Mouse (Mus musculus) layer of hippocampus, adult 18-20 months (tissue): ENCODE results near the gene Rbp4. TPM values are rescaled to one million over a fixed set of nuclear protein-coding genes. Genes with fewer than 3 reads are reported as not detected.

Experiments
- DNase-seq, 2 experiments: peaks; one replicate each; pipeline ENCODE4 v3.0.0; 2022; ENCODE audit warnings: low spot score in 2 of 2
- long read RNA-seq: library from polyadenylated mRNA; stranded (forward); transcript quantifications from one replicate; pipeline ENCODE4 v2.0.0, GENCODE M21; 2021
- total RNA-seq, 2 experiments: library from RNA; stranded (reverse); gene quantifications; 2 replicates each; pipeline ENCODE4 v1.2.3; 2021

Rbp4 gene
- 10 to 100 TPM; 11.3 to 12.4 TPM for total RNA-seq
- long read RNA-seq, transcript Rbp4-202 (6 exons, 937 nt): major isoform, 8 of 25 reads
- long read RNA-seq, partial matches to known transcripts: 1 of 25 reads
- long read RNA-seq, other reads (novel, unspliced or antisense): 14 of 25 reads

GRCm38 (mm10) chr19:38125219-38125610 lies at the start of gene Rbp4:
Rbp4 (minus strand) TSS chr19:38125281.
- DNase-seq: no peak

- no peak for DNase-seq
Observed at GRCm38 (mm10) chr19:38164633-38165032, 39.6 kb upstream of the Rbp4 start.

GRCm38 (mm10) chr19:38161648-38162354 lies 36.7 kb upstream of the Rbp4 start:
- no peak for DNase-seq

GRCm38 (mm10) chr19:38156243-38156642 lies 31.2 kb upstream of the Rbp4 start:
- DNase-seq: no peak

- DNase-seq: no peak
Observed at GRCm38 (mm10) chr19:38143540-38144271, 18.6 kb upstream of the Rbp4 start.

- DNase-seq: no peak
Observed at GRCm38 (mm10) chr19:38134806-38135205, 9.7 kb upstream of the Rbp4 start.

- no peak for DNase-seq
Observed at GRCm38 (mm10) chr19:38133986-38134385, 8.9 kb upstream of the Rbp4 start.

GRCm38 (mm10) chr19:38132481-38132880 lies 7.4 kb upstream of the Rbp4 start, which contains the start of gene Pde6c:
Pde6c (plus strand) TSS chr19:38132781.
- no peak for DNase-seq

- DNase-seq: no peak
Observed at GRCm38 (mm10) chr19:38126656-38127055, 1.6 kb upstream of the Rbp4 start.

DNA sequence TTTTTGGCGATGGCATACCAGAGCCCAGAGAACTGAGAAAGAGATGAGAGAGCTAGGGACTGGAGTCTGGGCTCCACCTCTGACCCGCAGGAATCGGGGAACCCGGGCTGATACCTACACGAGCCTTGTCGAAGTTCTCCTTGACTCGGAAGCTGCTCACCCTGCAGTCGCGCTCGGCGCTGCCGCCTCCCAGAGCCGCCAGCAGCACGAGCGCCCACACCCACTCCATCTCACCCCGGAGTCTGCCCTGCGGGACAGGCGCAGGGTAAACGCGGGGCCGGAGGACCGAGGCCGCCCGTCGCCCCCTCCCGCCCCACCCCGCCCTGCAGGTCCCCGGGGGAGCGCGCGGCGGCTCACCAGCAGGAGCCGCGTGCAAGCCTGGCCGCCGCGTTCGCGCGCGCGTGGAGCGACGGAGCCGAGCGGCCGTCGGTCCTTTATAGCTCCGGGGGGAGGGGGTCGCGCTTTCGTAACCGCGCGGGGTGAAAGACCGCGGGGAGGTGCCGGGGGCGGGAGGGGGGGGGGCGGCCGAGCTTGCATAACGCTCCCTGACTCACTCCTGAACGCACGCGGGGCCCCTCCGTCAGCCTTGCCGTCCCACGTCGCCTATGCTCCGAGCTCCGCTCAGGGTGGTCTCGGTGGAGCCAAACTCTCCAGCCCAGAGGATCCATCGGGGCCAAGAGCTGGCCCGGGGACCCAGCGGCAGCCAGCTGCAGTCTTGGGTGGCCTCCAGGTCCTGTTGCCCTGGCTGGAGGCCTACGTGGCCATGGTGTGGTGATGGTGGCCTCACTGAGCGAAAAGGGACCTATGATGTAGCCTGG lies 471 bp downstream of the Rbp4 start:
- DNase-seq: peak; percentile 2 to 25

DNA sequence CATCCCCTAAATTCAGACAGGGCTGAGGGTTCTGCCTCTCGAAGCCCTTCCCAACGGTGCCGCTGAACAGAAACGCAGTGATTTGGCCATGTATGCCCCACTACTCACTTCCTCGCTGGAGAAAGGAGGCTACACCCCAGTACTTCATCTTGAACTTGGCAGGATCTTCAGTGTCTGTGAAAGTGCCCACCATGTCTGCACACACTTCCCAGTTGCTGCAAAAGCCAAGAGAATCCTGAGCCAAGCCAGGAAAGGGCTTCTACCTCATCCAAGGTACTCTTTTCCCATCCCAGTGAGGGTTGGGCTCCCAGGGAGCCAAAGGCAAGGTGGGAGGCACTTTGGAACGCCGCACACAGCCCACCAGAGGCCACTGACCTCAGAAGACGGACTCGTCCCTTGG lies 1.2 kb downstream of the Rbp4 start:
- DNase-seq: no peak

DNA sequence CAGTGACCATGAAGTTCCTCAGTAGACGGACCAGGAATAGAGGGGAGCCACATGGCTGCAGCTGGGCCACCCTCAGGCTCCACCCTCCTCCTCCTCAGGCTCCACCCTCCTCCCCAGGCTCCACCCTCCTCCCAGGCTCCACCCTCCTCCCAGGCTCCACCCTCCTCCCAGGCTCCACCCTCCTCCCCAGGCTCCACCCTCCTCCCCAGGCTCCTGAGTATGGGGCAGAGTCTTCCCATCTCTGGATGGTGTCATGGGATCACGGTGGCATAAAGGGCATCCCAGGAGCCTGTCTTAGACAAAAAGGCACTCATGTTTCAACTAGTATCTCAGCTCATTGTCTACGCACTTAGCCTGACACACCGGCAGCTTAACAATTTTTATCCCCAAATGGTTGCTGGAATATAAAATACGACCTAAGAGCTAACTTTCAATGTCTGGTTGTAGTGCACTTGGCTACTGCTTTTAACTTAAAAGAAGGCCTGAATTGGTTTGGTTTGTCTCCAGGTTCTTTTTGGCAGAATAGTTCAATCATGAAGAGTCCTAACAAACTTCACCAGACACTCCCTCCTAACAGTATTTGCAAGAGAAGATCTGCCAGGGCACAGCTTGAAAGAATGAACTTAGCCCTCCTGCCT lies 4.8 kb downstream of the Rbp4 start:
- DNase-seq: no peak

DNA sequence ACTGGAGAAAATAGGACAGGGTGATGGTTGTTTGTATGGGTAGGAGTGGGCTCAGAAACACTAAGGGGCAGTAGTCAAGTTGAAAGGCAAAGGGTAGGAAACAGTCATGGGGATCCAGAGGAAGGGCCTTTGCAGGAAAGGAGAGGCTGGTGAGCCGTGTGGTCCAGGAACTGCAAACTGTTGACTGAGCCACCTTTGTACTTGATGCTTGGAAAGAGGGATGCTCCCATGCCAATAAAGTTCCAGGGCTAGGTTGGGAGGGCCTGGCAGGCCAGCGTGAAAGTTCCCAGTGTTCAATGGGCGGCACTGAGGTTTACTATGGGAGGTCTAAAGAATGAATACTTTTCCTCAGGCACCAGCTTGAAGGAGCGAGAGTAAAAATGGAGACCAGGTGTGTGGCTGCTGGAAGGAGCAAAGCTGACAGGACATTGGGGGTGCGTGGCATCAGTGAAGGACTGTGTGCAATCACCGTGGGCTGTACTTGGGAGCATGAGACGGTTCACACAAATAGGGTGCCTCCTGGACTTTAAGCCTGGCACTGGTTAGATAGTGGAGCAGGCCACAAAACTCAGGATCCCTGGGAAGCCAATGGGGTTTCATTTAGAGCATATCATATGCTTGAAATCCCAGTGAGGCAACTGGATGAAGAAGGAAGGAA lies 10.1 kb downstream of the Rbp4 start:
- DNase-seq: no peak

GRCm38 (mm10) chr19:38112575-38112974 lies 12.5 kb downstream of the Rbp4 start:
- DNase-seq: no peak

DNA sequence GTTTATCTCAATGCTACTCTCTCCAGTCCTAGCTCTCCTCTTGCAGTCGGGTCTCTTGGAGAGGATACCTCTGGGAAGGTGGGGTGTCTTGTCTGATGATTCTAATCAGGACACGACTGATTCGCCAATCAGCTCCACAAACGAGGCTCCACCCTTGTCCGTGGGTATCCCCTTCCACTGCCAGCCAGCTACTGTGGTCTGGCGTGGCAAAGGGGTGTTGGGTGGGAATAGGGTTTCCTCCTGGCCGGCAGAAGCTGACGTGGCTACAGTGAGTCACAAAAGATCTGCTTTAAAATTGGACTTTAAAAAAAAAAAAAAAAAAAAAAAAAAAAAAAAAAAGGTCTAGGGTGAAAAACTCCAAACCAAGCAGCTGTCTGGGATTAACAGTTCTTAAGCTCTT lies 14.0 kb downstream of the Rbp4 start:
- no peak for DNase-seq

GRCm38 (mm10) chr19:38109506-38110242 lies 15.4 kb downstream of the Rbp4 start:
- no peak for DNase-seq

DNA sequence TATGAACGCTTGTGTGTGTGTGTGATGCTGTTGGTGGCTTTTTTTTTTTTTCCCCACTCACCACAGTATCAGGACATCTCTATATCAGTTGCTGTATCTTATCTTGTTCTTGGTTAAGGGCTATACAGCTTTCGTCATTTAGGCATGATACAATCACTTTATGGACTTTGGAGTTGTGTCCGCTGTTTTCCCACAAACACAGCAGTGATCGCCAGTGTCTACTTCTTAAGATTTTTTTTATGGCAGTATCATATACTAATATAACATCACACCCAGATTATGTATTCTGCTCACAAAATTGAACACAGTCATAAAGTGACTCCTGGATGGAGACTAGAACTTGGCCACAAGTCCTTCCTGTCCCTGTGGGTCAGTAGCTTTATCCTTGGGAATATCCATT lies 17.2 kb downstream of the Rbp4 start:
- DNase-seq: no peak

GRCm38 (mm10) chr19:38096858-38097758 lies 28.0 kb downstream of the Rbp4 start, which contains the start of gene Ffar4:
Ffar4 (plus strand) TSS chr19:38097071.
- no peak for DNase-seq

DNA sequence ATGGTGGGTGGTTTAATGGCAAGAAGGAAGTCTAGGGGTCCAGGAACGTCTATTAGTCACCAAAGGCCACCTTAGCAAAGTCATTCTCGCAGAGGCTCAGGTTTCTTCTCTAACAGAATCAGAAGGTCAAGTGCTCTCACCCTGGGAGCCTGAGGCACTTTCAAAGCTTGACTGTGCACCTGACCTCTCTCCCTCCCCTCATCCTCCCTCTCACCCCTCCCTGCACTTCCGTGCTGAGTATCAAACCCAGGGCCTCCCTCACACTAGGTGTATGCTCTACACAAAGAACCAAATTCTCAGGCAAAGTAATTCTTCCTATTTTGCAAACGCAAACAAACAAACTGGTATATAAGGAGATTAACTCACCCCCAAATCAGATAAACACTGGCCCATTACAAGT lies 28.9 kb downstream of the Rbp4 start:
- DNase-seq: no peak
